Mouse (Mus musculus) embryonic facial prominence, embryonic 11.5 days (tissue): ENCODE data around the gene Cntfr. TPM values are rescaled to one million over a fixed set of nuclear protein-coding genes. Genes with fewer than 3 reads are reported as not detected.

Source experiments
- ATAC-seq: fragments of 200-750 bp; cut with Nextera tagmentation; replicated peaks from 2 replicates; pipeline ENCODE4 v1.8.0; 2017; ENCODE audit warnings: low read depth; ENCODE audit not compliant: insufficient number of reproducible peaks, low FRiP score, low TSS enrichment
- DNase-seq: peaks from one replicate; pipeline ENCODE4 v3.0.0-alpha.2; 2015; ENCODE audit warnings: low spot score
- H3K27ac ChIP-seq: fragments of 300-500 bp; sonication (generic); replicated peaks from 2 replicates; pipeline ENCODE4 v1.5.1; 2014; ENCODE audit warnings: mild to moderate bottlenecking, low read depth, low read length, control low read depth
- H3K27me3 ChIP-seq: fragments of 300-500 bp; sonication (generic); 2 replicates; pipeline ENCODE4 v1.6.1; 2014; ENCODE audit warnings: mild to moderate bottlenecking, low read length, moderate library complexity, mixed read lengths; ENCODE audit not compliant: control insufficient read depth, insufficient read depth
- H3K36me3 ChIP-seq: fragments of 300-500 bp; sonication (generic); replicated peaks from 2 replicates; pipeline ENCODE4 v1.6.1; 2014; ENCODE audit warnings: low read depth, mild to moderate bottlenecking, low read length, moderate library complexity, mixed read lengths; ENCODE audit not compliant: control insufficient read depth, insufficient read depth
- H3K4me1 ChIP-seq: fragments of 300-500 bp; sonication (generic); 2 replicates; pipeline ENCODE4 v1.6.1; 2014; ENCODE audit warnings: low read length, mixed read lengths; ENCODE audit not compliant: control insufficient read depth, insufficient read depth
- H3K4me2 ChIP-seq: fragments of 300-500 bp; sonication (generic); 2 replicates; pipeline ENCODE4 v1.6.1; 2014; ENCODE audit warnings: low read depth, mild to moderate bottlenecking, control low read depth, low read length, moderate library complexity
- H3K4me3 ChIP-seq: fragments of 300-500 bp; sonication (generic); 2 replicates; pipeline ENCODE4 v1.5.1; 2014; ENCODE audit warnings: low read depth, low read length, control low read depth
- H3K9ac ChIP-seq: fragments of 300-500 bp; sonication (generic); replicated peaks from 2 replicates; pipeline ENCODE4 v1.6.1; 2014; ENCODE audit warnings: mild to moderate bottlenecking, control low read depth, low read length
- H3K9me3 ChIP-seq: fragments of 300-500 bp; sonication (generic); replicated peaks from 2 replicates; pipeline ENCODE4 v1.6.1; 2016; ENCODE audit warnings: mild to moderate bottlenecking, low read length, inconsistent platforms, mixed read lengths; ENCODE audit not compliant: control insufficient read depth
- WGBS: fragments of 180-500 bp; shearing (Covaris S2); extraction: QIAGEN DNeasy Blood & Tissue Kit; methylation state at CpG from one replicate; pipeline ENCODE4 v1.1.7; 2014; 5-methylcytosine and 5-hydroxymethylcytosine counted together
- polyA plus RNA-seq: library from polyadenylated mRNA; unstranded; fragments of >200 nt; fragmentation: Nextera tagmentation; extraction: Ambion mirVana; gene quantifications from 2 replicates; pipeline ENCODE4 v1.2.1, GENCODE M21; 2014

Cntfr gene
- polyA plus RNA-seq, 1 experiment from 2014 or later, result 8.8 TPM

- H3K4me2 ChIP-seq, result no peak overlapping the region
- H3K4me3 ChIP-seq, result no peak overlapping the region
- no peak overlapping the region for H3K9ac ChIP-seq
- no peak overlapping the region for H3K27ac ChIP-seq
- H3K4me1 ChIP-seq, result no peaks in the 10 kb centered on the region
- H3K36me3 ChIP-seq, result no peaks in the 10 kb centered on the region
- 80% methylated on average over 10 of the region's 10 CpGs for WGBS
- ATAC-seq (no peak), DNase-seq (no peak)
- H3K27me3 ChIP-seq, result no peaks in the 10 kb centered on the region; the same call in 1 of the 2 replicates
- H3K9me3 ChIP-seq, result no peaks in the 10 kb centered on the region
These were observed 87.0 kb downstream of the Cntfr start for GRCm38 (mm10) chr4:41609681-41610593.

Other genes starting within 250 kb of the Cntfr start
- 8.7 and 10.1 TPM in 2 replicates for gene Kif24, start 232.2 kb downstream of the Cntfr start, polyA plus RNA-seq
- gene Nudt2, start 231.9 kb downstream of the Cntfr start, polyA plus RNA-seq, result 59.7 and 62.3 TPM in 2 replicates
- 9.7 and 11.4 TPM in 2 replicates for gene AI464131, start 194.0 kb downstream of the Cntfr start, polyA plus RNA-seq
- 6.3 and 6.4 TPM in 2 replicates for gene 1110017D15Rik, start 179.8 kb downstream of the Cntfr start, polyA plus RNA-seq
- gene Fam219a, start 127.6 kb downstream of the Cntfr start, polyA plus RNA-seq, result 2.3 and 4.3 TPM in 2 replicates
- gene Dnaic1, start 127.3 kb downstream of the Cntfr start, polyA plus RNA-seq, result 0.21 and 1.5 TPM in 2 replicates
- 19.9 and 24.5 TPM in 2 replicates for gene Enho, start 56.8 kb downstream of the Cntfr start, polyA plus RNA-seq
- gene Il11ra1, start 2.9 kb upstream of the Cntfr start, polyA plus RNA-seq, result 199 and 201 TPM in 2 replicates
- 89.4 and 101 TPM in 2 replicates for gene Rpp25l, start 16.4 kb upstream of the Cntfr start, polyA plus RNA-seq
- 119 and 128 TPM in 2 replicates for gene Dctn3, start 26.1 kb upstream of the Cntfr start, polyA plus RNA-seq
- 0.42 TPM in 1 of 2 replicates, not detected in the other for gene Arid3c, start 34.1 kb upstream of the Cntfr start, polyA plus RNA-seq
- 35.1 and 37.5 TPM in 2 replicates for gene Galt, start 58.1 kb upstream of the Cntfr start, polyA plus RNA-seq
- 73.4 and 83.8 TPM in 2 replicates for gene Sigmar1, start 59.1 kb upstream of the Cntfr start, polyA plus RNA-seq
- gene Ccl27a, start 77.2 kb upstream of the Cntfr start, polyA plus RNA-seq, result 47.7 and 49.3 TPM in 2 replicates
- 5.2 and 9.4 TPM in 2 replicates for gene Gm21541, start 206.5 kb upstream of the Cntfr start, polyA plus RNA-seq
- gene Gm20878, start 244.5 kb upstream of the Cntfr start, polyA plus RNA-seq, result 1.5 and 2.0 TPM in 2 replicates